Mouse (Mus musculus) ES-Bruce4 (cell line): ENCODE results near the gene Ifi27l2a.

Source experiments
- CTCF ChIP-seq: IDR thresholded peaks from one replicate; pipeline ENCODE4 v1.8.1; 2011; ENCODE audit warnings: low read depth, low read length
- POLR2A ChIP-seq: IDR thresholded peaks from one replicate; pipeline ENCODE4 v1.8.1; 2011; ENCODE audit warnings: low read length; ENCODE audit not compliant: insufficient read depth

GRCm38 (mm10) chr12:103407720-103408119, 35.8 kb downstream of the Ifi27l2a start, which contains the start of gene 9330161L09Rik:
- TF ChIP-seq POLR2A = no peak
- no peak for TF ChIP-seq CTCF
